Mouse (Mus musculus) small intestine, adult 2 months (tissue): ENCODE measurements around the gene Trim44.

ENCODE experiments used
- CTCF ChIP-seq: fragments of 200-500 bp; IDR thresholded peaks from 2 replicates; pipeline ENCODE4 v1.5.1; 2012; ENCODE audit warnings: low read depth, mild to moderate bottlenecking, control low read depth, inconsistent platforms, low read length, moderate library complexity, mixed read lengths; ENCODE audit not compliant: insufficient replicate concordance, insufficient read length; ENCODE audit errors: extremely low read depth
- POLR2A ChIP-seq: fragments of 200-500 bp; IDR thresholded peaks from 2 replicates; pipeline ENCODE4 v1.6.1; 2012; ENCODE audit warnings: low read depth, mild to moderate bottlenecking, control low read depth, inconsistent platforms, low read length, moderate library complexity

DNA sequence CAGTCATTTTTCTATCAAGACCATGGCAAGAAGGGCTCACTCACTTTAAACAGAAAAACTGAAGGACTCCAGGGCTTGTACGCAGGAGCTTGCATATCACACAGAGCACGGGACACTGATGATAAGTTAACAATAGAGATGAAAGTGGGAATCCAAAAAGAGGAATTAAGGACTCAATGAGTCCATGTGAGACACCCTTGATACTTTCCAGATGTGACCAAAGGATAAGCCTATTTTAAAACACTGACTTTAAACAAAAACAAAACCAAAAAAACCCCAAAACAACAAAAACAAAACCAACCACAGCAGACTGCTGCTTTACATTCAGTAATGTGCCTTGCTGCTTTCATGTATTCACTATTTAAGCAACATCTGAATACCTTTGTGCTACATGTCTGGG lies 75.7 kb downstream of the Trim44 start:
- no peak for TF ChIP-seq POLR2A
- TF ChIP-seq CTCF: no peak
